Mouse (Mus musculus): ENCODE data around the gene Ccdc54. TPM values are rescaled to one million over a fixed set of nuclear protein-coding genes. Genes with fewer than 3 reads are reported as not detected.

The Ccdc54 gene
- total RNA-seq, 1 experiment from 2014 or later = not detected

- ATAC-seq (ENCODE audit: extremely low read depth, insufficient number of reproducible peaks, low FRiP score, poor library complexity, severe bottlenecking) = no peak
Observed at GRCm38 (mm10) chr16:50551871-50552528, 39.0 kb downstream of the Ccdc54 start.

GRCm38 (mm10) chr16:50550927-50551326 is 40.0 kb downstream of the Ccdc54 start:
- ATAC-seq (ENCODE audit: extremely low read depth, insufficient number of reproducible peaks, low FRiP score, poor library complexity, severe bottlenecking) = no peak

DNA sequence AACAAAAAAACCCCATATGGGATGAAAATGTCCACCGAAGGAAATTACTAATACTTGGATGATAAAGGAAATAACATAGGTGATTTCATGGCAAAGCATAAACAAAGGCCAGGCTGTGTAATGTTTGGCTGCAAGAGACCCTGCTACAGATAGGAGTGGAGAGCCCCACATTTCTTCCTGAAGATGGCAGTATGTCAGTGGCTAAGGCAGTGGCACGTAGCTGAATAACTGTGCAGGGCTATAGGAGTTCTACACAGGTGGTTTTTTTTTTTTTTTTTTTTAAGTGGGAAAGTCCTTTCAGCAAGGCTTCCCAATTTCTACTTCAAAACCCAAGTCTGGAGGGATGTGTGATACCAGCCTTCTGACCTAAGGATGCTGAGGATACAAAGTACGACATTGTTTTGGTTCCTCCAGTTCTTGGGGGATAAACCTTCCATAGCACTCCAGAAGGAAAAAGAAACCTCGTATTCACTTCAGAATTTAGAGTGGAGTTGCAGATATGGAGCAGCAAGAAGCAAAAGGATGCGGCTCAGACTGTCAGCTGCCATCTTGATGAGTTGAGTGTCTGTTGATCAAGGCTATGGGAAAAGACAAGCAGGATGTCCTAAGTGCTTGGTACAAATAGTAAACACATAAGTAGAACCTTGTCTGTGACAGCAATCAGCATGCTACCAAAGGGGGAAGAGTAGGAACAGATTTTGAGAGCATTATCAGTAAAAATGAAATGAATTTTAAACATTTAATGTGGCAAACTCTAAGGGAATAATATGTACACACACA is 48.2 kb downstream of the Ccdc54 start:
- ATAC-seq (ENCODE audit: extremely low read depth, insufficient number of reproducible peaks, low FRiP score, poor library complexity, severe bottlenecking) = no peak

Other genes with a start within 250 kb of the Ccdc54 start
- gene Bbx, start 158.8 kb downstream of the Ccdc54 start, total RNA-seq (2017) = 51.9 and 53.0 TPM in 2 replicates

All from neutrophil, adult 5-6 weeks (primary cell).